Mouse (Mus musculus): ENCODE results near the gene Mrc2. TPM values are rescaled to one million over a fixed set of nuclear protein-coding genes. Genes with fewer than 3 reads are reported as not detected.

The Mrc2 gene
- total and polyA plus RNA-seq, 3 experiments = 17.0 to 30.2 (median 24.9) TPM

- no peak for DNase-seq
Measured at GRCm38 (mm10) chr11:105310197-105310596, 17.8 kb downstream of the Mrc2 start.

- peak; percentile 69 for DNase-seq
Measured at GRCm38 (mm10) chr11:105311291-105311975, 19.0 kb downstream of the Mrc2 start.

GRCm38 (mm10) chr11:105312311-105312942 lies 20.0 kb downstream of the Mrc2 start:
- no peak for DNase-seq

- DNase-seq = peak; percentile 47
Measured at GRCm38 (mm10) chr11:105312972-105313632, 20.7 kb downstream of the Mrc2 start.

- DNase-seq = no peak
Measured at GRCm38 (mm10) chr11:105313633-105314014, 21.2 kb downstream of the Mrc2 start.

- DNase-seq = peak; percentile 56
Measured at GRCm38 (mm10) chr11:105315296-105315695, 22.9 kb downstream of the Mrc2 start.

GRCm38 (mm10) chr11:105316121-105316520 lies 23.7 kb downstream of the Mrc2 start:
- no peak for DNase-seq

GRCm38 (mm10) chr11:105317769-105318168 lies 25.3 kb downstream of the Mrc2 start:
- DNase-seq = no peak

- no peak for DNase-seq
Measured at GRCm38 (mm10) chr11:105321090-105321489, 28.6 kb downstream of the Mrc2 start.

- DNase-seq = no peak
Measured at GRCm38 (mm10) chr11:105323530-105323929, 31.1 kb downstream of the Mrc2 start.

GRCm38 (mm10) chr11:105327101-105327500 lies 34.7 kb downstream of the Mrc2 start:
- no peak for DNase-seq

GRCm38 (mm10) chr11:105329962-105330361 lies 37.5 kb downstream of the Mrc2 start:
- no peak for DNase-seq

- no peak for DNase-seq
Measured at GRCm38 (mm10) chr11:105331129-105331528, 38.7 kb downstream of the Mrc2 start.

- peak; percentile 76 for DNase-seq
Measured at GRCm38 (mm10) chr11:105331732-105332131, 39.3 kb downstream of the Mrc2 start.

GRCm38 (mm10) chr11:105332468-105332867 lies 40.0 kb downstream of the Mrc2 start:
- DNase-seq = peak; percentile 51

GRCm38 (mm10) chr11:105333867-105334670 lies 41.6 kb downstream of the Mrc2 start:
- no peak for DNase-seq

- no peak for DNase-seq
Measured at GRCm38 (mm10) chr11:105338596-105339390, 46.4 kb downstream of the Mrc2 start.

- no peak for DNase-seq
Measured at GRCm38 (mm10) chr11:105345284-105345683, 52.8 kb downstream of the Mrc2 start.

- peak; percentile 76 for DNase-seq
Measured at GRCm38 (mm10) chr11:105347162-105348161, 55.0 kb downstream of the Mrc2 start.

GRCm38 (mm10) chr11:105348495-105348982 lies 56.1 kb downstream of the Mrc2 start:
- no peak for DNase-seq
